Mouse (Mus musculus): ENCODE measurements around the gene Klf12. TPM values are rescaled to one million over a fixed set of nuclear protein-coding genes. Genes with fewer than 3 reads are reported as not detected.

The Klf12 gene
- polyA plus RNA-seq, 1 experiment from 2014 or later, result not detected

DNA sequence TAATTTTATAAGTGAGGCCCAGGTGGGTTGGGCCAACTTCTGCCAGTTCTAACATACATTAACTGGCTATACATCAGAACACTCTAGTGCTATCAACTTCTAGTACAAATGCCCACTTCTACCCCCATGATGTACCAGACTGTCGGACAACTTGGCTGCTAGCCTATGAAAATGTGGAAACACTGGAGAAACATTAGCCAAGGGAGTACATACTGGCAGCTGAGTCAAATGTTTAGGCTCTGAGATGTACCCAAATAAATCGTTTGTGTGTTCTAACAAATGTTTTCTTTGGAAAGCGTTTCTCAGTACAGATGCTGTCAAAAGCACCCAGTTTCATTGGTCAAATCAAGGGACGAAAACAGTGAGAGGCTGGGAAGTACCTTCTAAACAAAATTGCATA is 152.0 kb downstream of the Klf12 start:
- WGBS (ENCODE audit: missing documents), result 90% methylated on average over 4 of the region's 4 CpGs
- no peak overlapping the region for H3K4me3 ChIP-seq (ENCODE audit: inconsistent target)
- no peak overlapping the region for H3K27ac ChIP-seq
- no peaks in the 10 kb centered on the region for H3K79me2 ChIP-seq (ENCODE audit: inconsistent target)
- H3K36me3 ChIP-seq (ENCODE audit: inconsistent target), result no peaks in the 10 kb centered on the region

DNA sequence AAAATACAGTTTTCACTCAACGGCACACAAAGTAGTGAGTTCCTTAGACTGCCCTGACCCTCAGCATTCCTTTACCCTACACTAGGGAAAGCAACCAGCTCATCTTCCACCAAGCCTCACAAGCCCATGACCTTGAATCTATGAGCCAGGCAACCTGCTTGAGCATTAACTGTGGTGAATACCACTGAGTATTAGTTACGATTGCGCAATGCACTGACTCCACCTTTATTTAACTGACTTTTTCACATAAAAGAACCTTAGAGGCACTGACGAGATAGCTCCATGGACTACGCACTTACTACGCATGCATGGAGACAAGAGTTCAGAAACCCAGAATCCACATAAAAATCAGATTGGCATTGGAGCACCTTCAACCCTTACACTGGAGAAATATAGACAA is 158.4 kb downstream of the Klf12 start:
- 87% methylated on average over 6 of the region's 6 CpGs for WGBS (ENCODE audit: missing documents)
- no peak overlapping the region for H3K4me3 ChIP-seq (ENCODE audit: inconsistent target)
- H3K27ac ChIP-seq, result no peak overlapping the region
- no peaks in the 10 kb centered on the region for H3K36me3 ChIP-seq (ENCODE audit: inconsistent target)
- no peaks in the 10 kb centered on the region for H3K79me2 ChIP-seq (ENCODE audit: inconsistent target)

- H3K4me3 ChIP-seq (ENCODE audit: inconsistent target), result no peak overlapping the region
- 98% methylated on average over 4 of the region's 4 CpGs for WGBS (ENCODE audit: missing documents)
- no peak overlapping the region for H3K27ac ChIP-seq
- no peaks in the 10 kb centered on the region for H3K79me2 ChIP-seq (ENCODE audit: inconsistent target)
- no peaks in the 10 kb centered on the region for H3K36me3 ChIP-seq (ENCODE audit: inconsistent target)
These were observed 163.4 kb downstream of the Klf12 start for GRCm38 (mm10) chr14:100121075-100121474.

GRCm38 (mm10) chr14:100119866-100120265 is 164.6 kb downstream of the Klf12 start:
- 88% methylated on average over 3 of the region's 3 CpGs for WGBS (ENCODE audit: missing documents)
- H3K36me3 ChIP-seq (ENCODE audit: inconsistent target), result no peaks in the 10 kb centered on the region
- H3K4me3 ChIP-seq (ENCODE audit: inconsistent target), result no peak overlapping the region
- H3K27ac ChIP-seq, result no peak overlapping the region
- no peaks in the 10 kb centered on the region for H3K79me2 ChIP-seq (ENCODE audit: inconsistent target)

DNA sequence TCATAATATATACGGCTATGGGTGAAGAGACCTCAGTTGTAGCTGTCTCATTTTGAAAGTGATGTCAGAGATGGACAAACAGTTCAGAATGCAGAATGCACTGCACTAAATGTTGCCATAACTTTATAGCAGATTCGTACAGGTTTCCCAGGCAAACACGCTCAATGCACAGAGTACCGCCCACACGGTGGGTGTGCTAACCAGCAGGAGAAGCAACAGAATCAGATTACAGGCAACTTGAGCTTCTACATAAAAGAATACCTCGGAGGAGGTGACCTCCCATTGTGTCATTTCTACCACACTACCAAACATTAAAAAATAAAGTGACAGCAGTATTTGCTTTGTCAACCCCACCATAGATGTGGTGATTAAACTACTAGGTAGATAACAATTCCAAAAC is 171.1 kb downstream of the Klf12 start:
- WGBS (ENCODE audit: missing documents), result 92% methylated on average over 6 of the region's 6 CpGs
- Histone ChIP-seq H3K79me2 (ENCODE audit: inconsistent target) (no peaks in the 10 kb centered on the region), H3K4me3 (ENCODE audit: inconsistent target) (no peak overlapping the region), H3K27ac (no peak overlapping the region), H3K36me3 (ENCODE audit: inconsistent target) (no peaks in the 10 kb centered on the region)

- no peaks in the 10 kb centered on the region for H3K36me3 ChIP-seq (ENCODE audit: inconsistent target)
- H3K79me2 ChIP-seq (ENCODE audit: inconsistent target), result no peaks in the 10 kb centered on the region
- WGBS (ENCODE audit: missing documents), result 0% methylated on average over 1 of the region's 1 CpGs
- H3K27ac ChIP-seq, result no peak overlapping the region
- H3K4me3 ChIP-seq (ENCODE audit: inconsistent target), result no peak overlapping the region
These were observed 172.7 kb downstream of the Klf12 start for GRCm38 (mm10) chr14:100111735-100112134.

- 94% methylated on average over 6 of the region's 6 CpGs for WGBS (ENCODE audit: missing documents)
- Histone ChIP-seq H3K4me3 (ENCODE audit: inconsistent target) (no peak overlapping the region), H3K27ac (no peak overlapping the region), H3K36me3 (ENCODE audit: inconsistent target) (no peaks in the 10 kb centered on the region), H3K79me2 (ENCODE audit: inconsistent target) (no peaks in the 10 kb centered on the region)
These were observed 174.9 kb downstream of the Klf12 start for GRCm38 (mm10) chr14:100109563-100109962.

GRCm38 (mm10) chr14:100105570-100105969 is 178.9 kb downstream of the Klf12 start:
- no peak overlapping the region for H3K4me3 ChIP-seq (ENCODE audit: inconsistent target)
- H3K79me2 ChIP-seq (ENCODE audit: inconsistent target), result no peaks in the 10 kb centered on the region
- H3K27ac ChIP-seq, result no peak overlapping the region
- H3K36me3 ChIP-seq (ENCODE audit: inconsistent target), result no peaks in the 10 kb centered on the region
- 86% methylated on average over 10 of the region's 10 CpGs for WGBS (ENCODE audit: missing documents)

DNA sequence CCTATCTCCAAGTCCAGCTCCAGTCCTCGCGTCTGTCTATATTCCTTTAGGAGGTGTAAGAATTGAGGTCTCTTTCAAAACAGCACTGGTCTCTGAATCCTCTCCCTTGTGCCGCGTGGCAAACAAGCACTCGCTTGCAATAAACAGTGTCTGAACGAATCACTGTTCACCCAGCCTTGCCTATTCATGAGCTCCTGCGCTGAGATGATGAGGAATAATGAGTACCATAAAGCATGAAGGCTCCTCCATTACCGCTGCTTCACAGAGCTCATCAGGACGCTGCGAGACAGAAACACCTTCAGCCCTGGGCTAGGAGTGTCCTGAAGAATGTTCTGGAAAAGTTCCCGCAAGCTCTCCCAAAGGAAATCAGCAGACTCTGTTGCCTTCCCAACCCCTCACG is 179.7 kb downstream of the Klf12 start:
- no peak overlapping the region for H3K27ac ChIP-seq
- no peak overlapping the region for H3K4me3 ChIP-seq (ENCODE audit: inconsistent target)
- no peaks in the 10 kb centered on the region for H3K79me2 ChIP-seq (ENCODE audit: inconsistent target)
- WGBS (ENCODE audit: missing documents), result 91% methylated on average over 12 of the region's 12 CpGs
- H3K36me3 ChIP-seq (ENCODE audit: inconsistent target), result no peaks in the 10 kb centered on the region

GRCm38 (mm10) chr14:100103818-100104217 is 180.7 kb downstream of the Klf12 start:
- no peak overlapping the region for H3K4me3 ChIP-seq (ENCODE audit: inconsistent target)
- H3K27ac ChIP-seq, result no peak overlapping the region
- H3K79me2 ChIP-seq (ENCODE audit: inconsistent target), result no peaks in the 10 kb centered on the region
- no peaks in the 10 kb centered on the region for H3K36me3 ChIP-seq (ENCODE audit: inconsistent target)
- WGBS (ENCODE audit: missing documents), result 88% methylated on average over 6 of the region's 6 CpGs

GRCm38 (mm10) chr14:100097208-100098189 is 187.0 kb downstream of the Klf12 start:
- H3K27ac ChIP-seq, result no peak overlapping the region
- H3K79me2 ChIP-seq (ENCODE audit: inconsistent target), result no peaks in the 10 kb centered on the region
- no peaks in the 10 kb centered on the region for H3K36me3 ChIP-seq (ENCODE audit: inconsistent target)
- WGBS (ENCODE audit: missing documents), result 92% methylated on average over 10 of the region's 10 CpGs
- no peak overlapping the region for H3K4me3 ChIP-seq (ENCODE audit: inconsistent target)

DNA sequence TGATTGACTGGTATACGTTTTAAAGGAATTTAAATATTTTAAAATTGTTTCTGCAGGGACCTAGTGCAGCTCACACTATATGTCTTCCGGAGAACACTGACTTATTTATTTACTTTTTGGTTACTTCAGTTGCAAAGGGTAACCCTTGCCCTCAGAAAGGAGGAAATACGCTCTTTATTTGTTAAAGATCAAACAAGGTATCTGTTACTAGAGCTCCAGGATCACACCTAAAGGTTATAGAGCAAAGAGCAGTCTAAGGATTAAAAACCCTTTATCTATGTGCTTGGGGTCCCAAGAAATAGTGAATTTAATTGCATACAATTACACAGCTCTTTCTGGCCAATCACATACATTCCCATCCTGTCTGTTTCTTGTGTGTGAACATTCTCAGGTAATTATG is 188.7 kb downstream of the Klf12 start:
- 85% methylated on average over 3 of the region's 3 CpGs for WGBS (ENCODE audit: missing documents)
- H3K36me3 ChIP-seq (ENCODE audit: inconsistent target), result no peaks in the 10 kb centered on the region
- H3K79me2 ChIP-seq (ENCODE audit: inconsistent target), result no peaks in the 10 kb centered on the region
- no peak overlapping the region for H3K27ac ChIP-seq
- H3K4me3 ChIP-seq (ENCODE audit: inconsistent target), result no peak overlapping the region

GRCm38 (mm10) chr14:100090517-100090916 is 194.0 kb downstream of the Klf12 start:
- H3K4me3 ChIP-seq (ENCODE audit: inconsistent target), result no peak overlapping the region
- 58% methylated on average over 1 of the region's 1 CpGs for WGBS (ENCODE audit: missing documents)
- no peaks in the 10 kb centered on the region for H3K79me2 ChIP-seq (ENCODE audit: inconsistent target)
- H3K36me3 ChIP-seq (ENCODE audit: inconsistent target), result no peaks in the 10 kb centered on the region
- H3K27ac ChIP-seq, result no peak overlapping the region

- Histone ChIP-seq H3K79me2 (ENCODE audit: inconsistent target) (no peaks in the 10 kb centered on the region), H3K36me3 (ENCODE audit: inconsistent target) (no peaks in the 10 kb centered on the region), H3K4me3 (ENCODE audit: inconsistent target) (no peak overlapping the region), H3K27ac (no peak overlapping the region)
- 5% methylated on average over 4 of the region's 4 CpGs for WGBS (ENCODE audit: missing documents)
These were observed 204.9 kb downstream of the Klf12 start for GRCm38 (mm10) chr14:100079620-100080019.

DNA sequence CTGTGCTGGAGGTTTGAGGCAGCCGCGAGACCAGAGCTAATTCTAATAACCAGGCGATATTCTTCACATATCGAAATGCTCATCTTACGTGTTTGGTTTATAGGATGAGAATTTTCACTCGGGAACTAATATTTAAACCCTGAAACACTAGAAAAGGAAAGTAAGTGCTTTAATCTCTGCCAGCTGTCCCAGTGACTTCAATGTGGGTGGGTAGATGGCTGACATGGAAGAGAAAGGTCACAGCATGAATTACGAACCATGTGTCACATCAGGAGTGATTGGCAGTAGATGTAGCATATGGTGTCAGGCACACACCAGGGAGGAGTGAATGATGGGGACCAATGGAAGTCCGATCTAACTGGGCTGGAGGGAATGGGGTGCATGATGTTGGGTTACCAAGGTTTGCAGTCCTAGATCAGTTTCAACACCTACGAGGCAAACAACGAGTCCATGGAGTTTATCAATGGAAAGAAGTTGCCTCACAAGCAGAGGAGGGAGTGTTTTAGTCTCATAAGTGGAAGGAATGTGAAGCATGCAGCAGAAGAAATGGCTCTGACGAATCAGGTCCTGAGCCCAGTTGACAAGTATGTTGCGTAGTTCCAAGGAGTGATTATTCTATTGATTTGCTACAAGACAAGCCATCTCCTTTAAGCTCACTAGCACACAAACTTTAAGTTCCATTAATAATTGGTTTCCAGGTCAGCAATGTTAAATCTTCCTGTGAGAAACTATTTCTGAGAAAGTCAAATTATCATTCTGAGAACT is 211.9 kb downstream of the Klf12 start:
- Histone ChIP-seq H3K27ac (no peak overlapping the region), H3K79me2 (ENCODE audit: inconsistent target) (no peaks in the 10 kb centered on the region), H3K4me3 (ENCODE audit: inconsistent target) (no peak overlapping the region), H3K36me3 (ENCODE audit: inconsistent target) (no peaks in the 10 kb centered on the region)
- WGBS (ENCODE audit: missing documents), result 93% methylated on average over 12 of the region's 12 CpGs
